Mouse (Mus musculus): ENCODE results near the gene Mthfs.
"Not testable (repeated sequence)": the region's sequence is repeated elsewhere in the genome, so short reads cannot be mapped to it uniquely, and the experiment has no call there.

DNA sequence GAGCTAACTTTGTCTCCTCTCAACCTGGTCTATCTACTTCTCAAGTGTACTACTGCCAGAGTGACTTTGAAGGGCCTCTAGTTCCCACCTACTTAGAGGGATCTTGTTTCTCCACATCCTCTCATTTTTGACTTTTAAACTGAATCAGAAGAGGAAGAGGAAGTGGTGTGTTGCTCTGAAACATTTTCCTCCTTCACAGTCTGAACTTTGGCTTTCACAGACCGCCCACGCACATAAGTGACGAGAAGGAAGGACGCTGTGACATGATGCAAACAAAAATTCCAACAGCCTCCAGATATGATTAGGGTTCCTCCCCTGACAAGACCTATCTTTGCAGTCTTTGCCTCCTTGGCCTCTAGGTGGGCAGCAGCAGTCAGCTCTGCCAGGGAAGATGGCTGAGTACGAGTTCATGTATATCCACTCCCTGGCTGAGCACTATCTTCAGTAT, 11.5 kb upstream of the Mthfs start, which contains the start of the genes Bcl2a1b and Gm29094:
- TF ChIP-seq CTCF (IDR thresholded peaks at IDR 0.05; ENCODE audit: control insufficient read depth, insufficient read depth, insufficient read length); MYOG (IDR thresholded peaks at IDR 0.05; ENCODE audit: control insufficient read depth, extremely low read depth, insufficient read length); FOSL1 (IDR thresholded peaks at IDR 0.05; ENCODE audit: insufficient read depth, low read length, poor library complexity, severe bottlenecking); MAX (IDR thresholded peaks at IDR 0.05); MYOD1 (IDR thresholded peaks at IDR 0.05; ENCODE audit: control insufficient read depth, insufficient read length, low read depth); USF1 (IDR thresholded peaks at IDR 0.05; ENCODE audit: low read depth): not testable (repeated sequence)
